Mouse (Mus musculus) gastrocnemius, postnatal 36 days (tissue): Measurements from ENCODE around the gene Snapc4. TPM values are rescaled to one million over a fixed set of nuclear protein-coding genes. Genes with fewer than 3 reads are reported as not detected.
"Not testable (repeated sequence)": the region's sequence is repeated elsewhere in the genome, so short reads cannot be mapped to it uniquely, and the experiment has no call there.

Source experiments
- DNase-seq, 2 experiments: peaks; one replicate each; pipeline ENCODE4 v3.0.0; 2022
- intact Hi-C: fragments of 180-260 bp; cut with DNase I; formaldehyde crosslinking; loops from one replicate; pipeline ENCODE4 v1.15.1; 2025
- total RNA-seq, 2 experiments: library from RNA; stranded (reverse); gene quantifications; 2 replicates each; pipeline ENCODE4 v1.2.3; 2021

Snapc4 gene
- total RNA-seq, 2 experiments from 2014 or later: 3.7 to 9.0 TPM

GRCm38 (mm10) chr2:26388682-26389153, 8.3 kb upstream of the Snapc4 start:
- DNase-seq: no peak
- intact Hi-C loops: no loop called here

- DNase-seq: no peak
- intact Hi-C loops: no loop called here
Observed at GRCm38 (mm10) chr2:26387713-26388112, 7.3 kb upstream of the Snapc4 start.

- intact Hi-C loops, DNase-seq: not testable (repeated sequence)
Observed at GRCm38 (mm10) chr2:26380871-26381270, 418 bp upstream of the Snapc4 start.

GRCm38 (mm10) chr2:26372396-26372795, 8.1 kb downstream of the Snapc4 start:
- intact Hi-C loops: no loop called here
- DNase-seq: no peak

GRCm38 (mm10) chr2:26368572-26368971, 11.9 kb downstream of the Snapc4 start:
- intact Hi-C loops: no loop called here
- no peak for DNase-seq

GRCm38 (mm10) chr2:26367911-26368310, 12.5 kb downstream of the Snapc4 start:
- DNase-seq: no peak
- intact Hi-C loops: no loop called here

- intact Hi-C loops: no loop called here
- peak; percentile 79 to 80 for DNase-seq
Observed at GRCm38 (mm10) chr2:26364738-26365465, 15.6 kb downstream of the Snapc4 start.

- DNase-seq: no peak
- intact Hi-C loops: no loop called here
Observed at GRCm38 (mm10) chr2:26363481-26363880, 17.0 kb downstream of the Snapc4 start.

GRCm38 (mm10) chr2:26362991-26363390, 17.5 kb downstream of the Snapc4 start:
- DNase-seq: no peak
- intact Hi-C loops: no loop called here

GRCm38 (mm10) chr2:26360772-26361171, 19.7 kb downstream of the Snapc4 start, which contains the start of gene Card9:
Gene Card9 (minus strand): TSS chr2:26360918.
- intact Hi-C loops: no loop called here
- no peak for DNase-seq

- DNase-seq: no peak
- intact Hi-C loops: no loop called here
Observed at GRCm38 (mm10) chr2:26359983-26360382, 20.5 kb downstream of the Snapc4 start.

- no peak for DNase-seq
- intact Hi-C loops: no loop called here
Observed at GRCm38 (mm10) chr2:26358667-26359320, 21.7 kb downstream of the Snapc4 start.

- no peak for DNase-seq
- intact Hi-C loops: no loop called here
Observed at GRCm38 (mm10) chr2:26357484-26357883, 23.0 kb downstream of the Snapc4 start.

GRCm38 (mm10) chr2:26356678-26357077, 23.8 kb downstream of the Snapc4 start:
- no peak for DNase-seq
- intact Hi-C loops: no loop called here

GRCm38 (mm10) chr2:26356231-26356630, 24.2 kb downstream of the Snapc4 start:
- intact Hi-C loops: no loop called here

GRCm38 (mm10) chr2:26354401-26354800, 26.1 kb downstream of the Snapc4 start:
- DNase-seq: no peak
- intact Hi-C loops: no loop called here

More at GRCm38 (mm10) chr2:26356231-26356630, 24.2 kb downstream of the Snapc4 start:
- no peak for DNase-seq

GRCm38 (mm10) chr2:26353066-26353980, 27.1 kb downstream of the Snapc4 start:
- no peak for DNase-seq
- intact Hi-C loops: no loop called here

GRCm38 (mm10) chr2:26352291-26352910, 28.1 kb downstream of the Snapc4 start:
- peak in 1 of 2 experiments; percentile 49 for DNase-seq
- intact Hi-C loops: no loop called here

GRCm38 (mm10) chr2:26351358-26352290, 28.8 kb downstream of the Snapc4 start, which contains the start of gene Dnlz:
Gene Dnlz (minus strand): TSS chr2:26352110.
- peak; percentile 91 to 92 for DNase-seq
- intact Hi-C loops: loop anchor here (2.0 kb wide), 1 partner anchor 51 kb away; no protein-coding TSS in a partner anchor
